Mouse (Mus musculus): ENCODE data around the gene Nr5a2.

- TF ChIP-seq POLR2A (IDR thresholded peaks at IDR 0.05; ENCODE audit: borderline replicate concordance, extremely low read depth, insufficient read depth, insufficient read length, poor library complexity, severe bottlenecking), result no peak
- TF ChIP-seq CTCF (IDR thresholded peaks at IDR 0.05; ENCODE audit: borderline replicate concordance, extremely low read depth, insufficient read depth, insufficient read length), result no peak
These were observed 26.2 kb downstream of the Nr5a2 start for GRCm38 (mm10) chr1:136934051-136934450.

Measured in brain, embryonic 14.5 days (tissue).